Mouse (Mus musculus) regulatory T cell (primary cell): ENCODE results near the gene Jup.
"Not testable (repeated sequence)": the region's sequence is repeated elsewhere in the genome, so short reads cannot be mapped to it uniquely, and the experiment has no call there.

Source experiments
- in situ Hi-C: fragments of 300-600 bp; cut with MboI, MseI; formaldehyde crosslinking; loops from one replicate; pipeline ENCODE4 v1.15.1; 2025; ENCODE audit warnings: high pct_unique_total_duplicates

Jup gene

DNA sequence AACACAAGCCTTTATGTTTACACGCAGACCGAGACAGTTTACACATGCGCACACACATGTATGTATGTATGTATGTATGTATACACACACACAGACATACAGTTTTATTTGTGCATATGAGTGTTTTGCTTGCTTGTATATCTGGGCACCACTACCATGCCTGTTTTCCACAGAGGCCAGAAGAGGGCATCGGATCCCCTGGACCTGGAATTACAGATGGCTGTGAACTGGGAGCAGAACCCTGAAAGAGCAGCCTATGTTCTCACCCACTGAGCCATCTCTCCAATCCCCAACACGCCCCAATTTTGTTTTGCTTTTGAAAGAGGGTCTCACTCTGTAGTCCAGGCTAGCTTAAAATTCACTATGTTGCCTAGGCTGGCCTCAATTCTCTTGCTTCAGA lies 40.2 kb downstream of the Jup start:
- in situ Hi-C loops, result no loop called here

DNA sequence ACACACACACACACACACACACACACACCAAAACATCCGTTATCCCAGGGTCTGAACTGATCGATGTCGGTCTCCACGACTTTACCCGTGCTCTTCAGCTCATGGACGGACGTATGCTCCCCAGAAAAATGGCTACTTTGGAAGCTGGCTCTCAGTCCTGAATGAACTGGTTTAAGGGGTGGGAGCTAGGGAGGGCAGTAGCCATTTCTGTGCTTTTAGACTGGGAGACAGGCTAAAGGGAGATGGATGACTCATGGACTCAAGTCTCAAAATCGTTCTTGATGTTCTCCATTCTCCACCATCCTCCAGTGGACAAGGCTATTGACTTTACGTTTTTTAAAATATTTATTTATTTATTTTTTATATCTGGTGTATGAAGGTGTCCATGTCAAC lies 40.7 kb downstream of the Jup start:
- in situ Hi-C loops, result no loop called here

DNA sequence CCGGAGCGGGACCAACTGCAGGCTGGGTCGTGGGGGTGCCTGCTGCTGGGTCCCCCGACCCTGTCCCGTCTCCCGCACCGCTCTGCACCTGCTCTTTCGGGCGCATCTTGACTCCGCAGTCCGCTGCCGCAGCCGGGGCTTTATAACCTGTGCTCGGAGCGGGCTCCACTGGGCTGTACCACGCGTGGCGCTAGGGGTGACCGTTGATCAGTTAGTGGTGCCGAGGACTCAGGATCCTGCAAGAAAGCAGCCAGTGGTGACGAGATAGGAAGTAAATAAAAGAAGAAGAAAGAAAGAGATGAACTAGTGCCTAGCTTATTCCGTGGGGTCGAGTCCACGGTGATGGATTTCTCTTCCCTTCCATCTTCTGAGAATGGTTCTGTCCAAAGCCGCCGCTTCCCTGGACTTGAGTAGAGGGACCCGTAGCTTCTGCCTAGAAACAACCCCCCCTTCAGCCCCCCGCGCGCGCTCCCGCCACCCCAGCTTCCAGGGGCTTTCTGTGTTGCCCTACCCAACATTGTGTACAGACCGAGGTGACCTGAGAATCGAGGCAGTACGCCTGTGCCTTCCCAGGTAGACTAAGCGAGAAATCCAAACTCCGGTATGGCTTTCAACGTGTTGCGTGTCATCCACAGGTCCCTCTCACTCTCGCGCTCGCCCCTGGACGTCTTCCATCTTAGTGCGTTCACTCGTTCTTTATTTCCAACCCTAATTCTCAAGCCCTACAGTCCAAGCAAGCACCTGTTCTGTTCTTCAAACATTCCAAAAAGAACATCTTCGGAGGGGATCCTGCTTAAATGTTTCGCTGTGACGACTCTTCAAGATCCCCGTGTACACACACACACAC lies 41.4 kb downstream of the Jup start, which contains the start of gene Hap1:
Gene Hap1, minus strand, starts transcription at position 157 of the 847 bp plus-strand sequence.
- in situ Hi-C loops, result no loop called here

DNA sequence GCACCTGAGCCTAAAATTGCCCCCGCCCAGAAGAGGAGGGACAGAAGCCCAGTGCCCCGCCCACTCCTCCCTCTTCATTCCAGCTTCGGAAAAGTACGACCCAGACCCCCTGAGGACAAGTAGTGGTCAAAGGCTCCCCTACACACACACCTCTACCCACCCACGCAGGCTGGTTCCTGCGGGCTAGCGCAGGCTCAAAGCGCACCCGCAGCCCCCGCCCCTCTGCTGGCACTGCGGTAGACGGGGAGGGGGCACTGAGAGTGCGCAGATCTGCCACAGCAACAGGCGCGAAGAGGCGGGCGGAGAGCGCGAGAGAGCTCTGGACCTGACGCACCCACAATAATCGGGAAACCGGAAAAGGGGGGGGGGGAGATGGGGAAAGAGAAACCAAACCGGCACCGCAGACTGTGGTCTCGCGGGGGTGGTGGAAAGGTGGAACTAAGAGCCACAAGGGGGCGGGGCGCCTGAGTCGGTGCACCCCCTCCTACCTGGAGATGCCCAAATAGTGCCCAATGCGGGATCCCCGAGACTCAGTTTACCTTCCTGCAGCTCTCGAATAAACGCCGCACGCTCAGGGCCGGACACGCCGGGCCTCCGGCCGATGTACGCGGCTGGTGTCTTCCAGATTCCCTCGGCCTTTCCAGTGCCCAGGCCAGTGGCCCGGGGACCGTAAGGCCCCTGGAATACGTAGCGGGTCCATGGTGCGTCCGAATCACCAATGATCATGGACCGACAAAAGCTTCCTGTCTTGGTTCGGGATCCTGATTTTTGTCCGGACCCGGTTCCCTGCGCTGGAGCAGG lies 42.2 kb downstream of the Jup start:
- in situ Hi-C loops, result no loop called here

DNA sequence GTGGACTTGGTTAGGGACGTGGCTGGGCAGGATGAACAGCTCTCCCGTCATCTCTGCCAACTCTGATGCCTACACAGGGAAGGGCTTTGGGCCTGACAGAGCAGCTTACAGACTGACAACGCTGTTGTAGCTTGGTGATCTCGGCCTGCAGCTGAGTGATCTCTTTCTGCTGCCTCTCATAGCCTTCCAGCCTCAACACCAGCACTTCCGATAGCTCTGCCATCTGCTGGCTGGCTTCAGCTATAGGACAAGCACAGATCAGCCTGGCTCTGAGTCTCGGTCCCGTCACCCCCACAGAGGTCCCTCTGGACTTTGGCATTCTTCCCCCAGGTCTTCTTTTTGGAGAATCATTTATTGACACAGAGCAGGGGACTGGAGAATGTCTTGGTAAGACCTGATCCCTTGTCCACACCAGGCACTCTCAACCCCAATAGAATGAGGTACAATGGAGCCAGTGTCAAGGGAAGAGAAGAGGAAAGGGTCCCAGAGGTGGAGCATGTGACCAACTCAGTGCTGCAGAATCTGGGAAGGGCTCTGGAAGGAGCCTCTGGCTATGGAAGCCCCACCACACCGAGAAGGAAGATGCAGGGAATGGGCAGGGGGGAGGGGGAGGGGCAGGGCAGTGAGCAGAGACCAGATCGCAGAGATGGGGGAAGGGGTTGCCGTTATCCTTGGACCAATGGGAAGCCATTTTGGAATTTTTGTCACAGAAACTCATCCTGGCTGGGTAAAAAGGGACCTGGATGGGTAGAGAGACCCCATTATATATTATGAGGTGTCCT lies 45.3 kb downstream of the Jup start:
- in situ Hi-C loops, result no loop called here

DNA sequence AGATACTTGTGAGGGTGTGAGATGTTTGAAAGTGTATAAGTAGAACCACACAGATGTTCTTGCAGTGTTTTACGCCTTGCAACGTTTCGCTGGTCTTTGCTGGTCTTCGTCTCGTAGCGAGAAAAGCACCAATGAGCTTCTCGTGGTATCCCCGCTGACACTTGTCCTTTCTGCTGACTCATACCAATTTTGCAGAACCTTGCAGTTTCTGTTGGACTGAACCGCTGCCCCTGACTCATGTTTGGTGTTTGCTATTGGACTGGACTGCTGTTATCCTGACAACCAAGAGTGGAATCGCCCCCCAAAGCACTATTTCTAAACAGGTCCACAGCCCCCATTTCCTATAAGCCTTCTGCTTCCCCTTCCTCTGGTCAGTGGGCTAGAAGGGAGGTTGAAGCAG lies 53.3 kb downstream of the Jup start:
- in situ Hi-C loops, result no loop called here

DNA sequence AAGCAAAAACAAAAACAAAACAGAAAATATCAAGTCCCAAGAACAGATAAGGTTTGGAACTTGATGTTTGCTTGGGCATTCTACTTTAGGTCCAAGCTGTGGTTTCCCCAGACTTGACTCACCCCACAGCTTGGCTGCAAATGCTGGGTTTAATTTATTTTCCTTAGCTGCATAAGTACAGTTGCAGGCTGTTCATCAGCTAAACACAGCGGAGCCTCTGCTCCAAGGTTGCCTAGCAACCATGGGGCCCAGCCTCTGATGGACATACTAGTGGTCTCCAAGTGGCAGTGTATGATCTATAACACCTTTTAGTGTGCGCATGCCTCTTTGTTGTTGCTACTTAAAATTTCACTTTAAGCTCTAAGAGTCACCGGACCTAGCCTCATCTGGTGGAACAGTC lies 61.8 kb downstream of the Jup start:
- in situ Hi-C loops, result no loop called here

DNA sequence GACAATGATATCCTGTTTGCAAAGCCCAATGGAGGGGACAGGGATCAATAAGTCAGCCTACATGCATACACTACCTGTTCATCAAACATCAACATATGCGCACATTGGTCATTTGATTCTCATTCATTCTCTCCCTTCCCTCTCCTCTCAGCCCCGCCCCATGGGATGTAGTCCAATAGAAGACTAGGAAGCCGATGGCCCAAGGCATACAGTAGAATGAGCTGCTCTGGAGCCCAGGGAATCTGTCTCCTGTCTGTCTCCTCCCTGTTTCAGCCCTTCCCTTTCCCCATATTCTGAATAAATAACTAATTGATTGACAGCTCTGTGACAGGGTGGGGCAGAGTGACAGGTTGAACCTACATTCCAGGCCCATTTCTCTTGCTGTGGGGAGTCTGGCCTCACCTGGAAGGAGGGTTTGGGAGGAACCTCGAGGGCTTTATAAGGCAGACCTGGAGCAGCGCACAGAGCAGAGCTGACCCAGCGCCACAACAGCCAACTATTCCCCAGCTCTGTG lies 63.6 kb downstream of the Jup start, which contains the start of gene Gast:
Gene Gast, plus strand, starts transcription at position 464 of the 514 bp plus-strand sequence.
- in situ Hi-C loops, result no loop called here

DNA sequence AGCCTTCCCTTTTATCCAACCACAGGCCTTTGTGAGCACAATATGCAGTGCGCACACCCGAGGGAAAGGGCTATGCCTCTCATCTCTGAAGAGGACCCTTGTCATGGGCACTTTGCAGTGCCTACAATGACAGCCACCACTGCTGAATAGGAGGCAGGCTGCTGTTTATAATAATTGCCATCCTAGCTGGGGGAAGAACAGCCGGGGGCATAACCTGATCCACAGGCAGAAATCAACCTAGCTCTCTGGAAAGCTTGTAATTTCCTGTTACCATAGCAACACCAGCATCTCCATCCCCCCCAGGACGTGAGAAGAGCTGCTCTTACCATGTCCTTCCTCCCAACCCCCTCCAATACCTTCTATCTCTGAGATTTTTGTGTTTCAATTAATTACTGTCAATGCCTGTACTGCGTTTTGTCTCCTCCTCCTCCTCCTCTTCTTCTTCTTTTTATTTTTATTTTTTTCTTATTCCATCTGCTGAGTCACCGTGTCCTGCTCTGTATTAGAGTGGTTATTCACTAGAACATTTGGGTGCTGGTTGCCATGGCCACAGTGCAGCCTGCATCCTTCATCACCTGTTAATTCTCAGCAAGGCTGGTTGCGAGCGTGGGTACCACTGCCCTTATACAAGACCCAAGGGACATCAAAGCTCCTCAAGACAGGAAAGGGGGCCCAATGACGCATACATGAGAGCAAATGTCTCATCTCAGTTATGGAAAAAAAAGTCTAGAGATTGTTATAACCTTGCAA lies 64.6 kb downstream of the Jup start:
- in situ Hi-C loops, result no loop called here

DNA sequence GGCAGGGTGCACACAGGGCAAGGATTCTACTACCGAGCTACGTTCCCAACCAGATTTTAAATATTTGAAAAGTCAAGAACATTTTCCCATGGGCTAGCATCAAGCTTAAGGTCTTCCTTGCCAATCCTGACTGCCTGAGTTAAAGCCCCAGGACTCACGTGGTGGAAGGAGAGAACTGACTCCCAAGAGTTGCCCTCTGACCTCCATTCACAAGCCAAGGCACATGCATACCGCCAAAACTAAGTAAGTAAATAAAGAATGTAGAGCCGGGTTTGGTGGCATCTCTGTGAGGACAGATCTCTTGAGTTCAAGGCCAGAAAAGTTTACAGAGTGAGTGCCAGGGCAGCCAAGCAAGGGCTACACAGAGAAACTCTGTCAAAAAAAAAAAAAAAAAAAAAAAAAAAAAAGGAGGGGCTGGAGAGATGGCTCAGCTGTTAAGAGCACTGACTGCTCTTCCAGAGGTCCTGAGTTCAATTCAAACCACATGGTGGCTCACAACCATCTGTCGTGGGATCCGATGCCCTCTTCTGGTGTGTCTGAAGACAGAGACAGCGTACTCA lies 66.7 kb downstream of the Jup start:
- in situ Hi-C loops, result not testable (repeated sequence)

DNA sequence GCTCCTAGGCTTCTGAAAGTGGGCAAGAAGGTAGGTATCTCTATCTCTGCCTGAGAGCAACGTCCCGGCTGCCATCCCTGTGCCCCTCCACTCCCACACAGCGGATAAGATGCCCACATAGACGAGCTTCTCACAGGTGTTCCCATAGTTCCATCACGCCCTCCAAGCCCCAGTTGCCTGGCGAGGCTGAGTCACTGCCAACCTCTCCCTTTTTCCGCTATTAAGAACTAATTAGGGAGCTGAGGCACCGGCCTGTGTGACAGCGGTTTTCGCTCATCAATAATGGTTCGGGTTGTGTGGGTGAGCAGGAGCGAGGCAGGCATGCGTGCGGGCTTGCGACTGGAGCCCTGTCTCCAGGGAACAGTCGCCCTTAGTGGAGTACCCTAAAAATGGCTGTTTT lies 67.3 kb downstream of the Jup start:
- in situ Hi-C loops, result no loop called here

DNA sequence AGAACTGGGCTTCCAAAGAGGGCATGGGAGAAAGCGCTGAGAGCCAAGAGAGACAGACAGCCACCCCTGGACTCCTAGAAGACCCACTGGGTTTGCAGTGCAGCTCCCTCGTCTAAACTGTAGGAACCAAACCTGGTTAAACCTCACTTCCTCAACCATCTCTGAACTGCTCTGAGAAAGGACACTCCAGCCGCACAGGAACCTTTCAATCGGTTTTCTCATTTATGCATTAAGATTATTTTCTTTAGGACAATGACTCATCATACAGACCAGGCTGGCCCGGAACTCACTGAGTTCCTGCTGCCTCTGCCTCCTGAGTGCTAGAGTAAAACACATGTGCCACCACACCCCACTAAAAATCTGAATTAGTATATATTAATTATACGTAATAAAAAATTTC lies 69.8 kb downstream of the Jup start:
- in situ Hi-C loops, result no loop called here

DNA sequence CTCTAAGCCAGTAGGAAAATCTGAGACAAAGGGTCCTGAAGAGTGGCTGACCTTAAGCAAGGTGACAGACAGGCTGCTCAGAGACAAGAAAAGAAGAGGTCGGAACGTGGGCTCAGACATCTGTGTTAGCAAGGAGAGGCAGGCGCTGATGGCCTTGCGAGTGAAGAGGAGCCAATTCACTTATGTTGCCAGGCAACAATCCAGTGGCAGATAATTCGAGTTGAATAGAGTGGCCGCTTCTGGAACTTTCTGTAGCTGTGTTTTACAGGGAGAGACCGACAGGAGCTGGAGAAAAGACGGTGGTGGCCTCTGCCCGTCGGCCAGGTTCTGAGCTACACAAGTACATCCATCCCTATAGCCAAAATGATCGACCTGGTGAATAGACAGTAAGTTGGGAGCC lies 70.2 kb downstream of the Jup start:
- in situ Hi-C loops, result no loop called here

DNA sequence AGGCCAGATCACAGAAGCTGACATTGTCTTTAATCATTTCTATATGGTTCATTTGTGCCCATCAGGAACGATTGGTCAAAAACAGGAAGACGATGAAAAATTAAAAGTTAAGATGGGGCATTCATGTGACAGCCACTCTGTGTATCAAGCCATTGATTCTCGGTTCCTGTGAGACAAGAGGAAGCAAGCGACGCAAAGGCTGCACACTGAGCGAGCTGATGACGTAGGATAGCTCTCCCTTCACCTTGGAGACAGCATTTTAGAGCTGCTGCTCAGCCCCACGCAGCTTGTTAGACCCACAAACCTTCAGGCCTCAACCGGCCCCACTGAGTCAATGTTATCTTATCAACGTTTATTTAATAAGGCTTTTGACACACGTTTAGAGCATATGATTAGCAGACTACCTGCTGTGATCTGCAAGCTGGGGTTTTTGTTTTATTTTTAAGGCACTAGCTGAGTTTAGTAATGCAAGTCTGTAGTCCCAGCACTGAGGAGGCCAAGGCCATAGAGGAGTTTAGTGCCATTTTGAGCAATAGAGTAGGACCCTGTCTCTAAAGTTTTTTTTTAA lies 72.4 kb downstream of the Jup start:
- in situ Hi-C loops, result no loop called here

DNA sequence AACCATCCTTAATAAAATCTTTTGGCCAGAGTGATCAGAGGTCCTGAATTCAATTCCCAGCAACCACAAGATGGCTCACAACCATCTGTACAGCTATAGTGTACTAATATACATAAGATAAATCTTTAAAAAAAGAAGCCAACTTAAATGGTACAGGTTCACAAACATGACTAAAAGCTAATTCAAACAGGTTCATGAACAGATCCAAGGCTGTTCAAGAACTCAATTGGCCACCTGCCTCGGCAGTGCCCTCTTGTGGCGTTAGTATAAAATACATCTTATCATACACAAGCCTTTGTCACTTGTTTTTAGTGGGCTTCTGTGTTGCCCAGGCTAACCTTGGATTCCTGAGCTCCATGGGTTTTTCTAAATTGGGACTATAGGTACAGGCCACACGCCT lies 74.0 kb downstream of the Jup start:
- in situ Hi-C loops, result loop anchor here (25.0 kb wide), 1 partner anchor 1161 kb away; the partner anchor contains the start of gene Ccr7

DNA sequence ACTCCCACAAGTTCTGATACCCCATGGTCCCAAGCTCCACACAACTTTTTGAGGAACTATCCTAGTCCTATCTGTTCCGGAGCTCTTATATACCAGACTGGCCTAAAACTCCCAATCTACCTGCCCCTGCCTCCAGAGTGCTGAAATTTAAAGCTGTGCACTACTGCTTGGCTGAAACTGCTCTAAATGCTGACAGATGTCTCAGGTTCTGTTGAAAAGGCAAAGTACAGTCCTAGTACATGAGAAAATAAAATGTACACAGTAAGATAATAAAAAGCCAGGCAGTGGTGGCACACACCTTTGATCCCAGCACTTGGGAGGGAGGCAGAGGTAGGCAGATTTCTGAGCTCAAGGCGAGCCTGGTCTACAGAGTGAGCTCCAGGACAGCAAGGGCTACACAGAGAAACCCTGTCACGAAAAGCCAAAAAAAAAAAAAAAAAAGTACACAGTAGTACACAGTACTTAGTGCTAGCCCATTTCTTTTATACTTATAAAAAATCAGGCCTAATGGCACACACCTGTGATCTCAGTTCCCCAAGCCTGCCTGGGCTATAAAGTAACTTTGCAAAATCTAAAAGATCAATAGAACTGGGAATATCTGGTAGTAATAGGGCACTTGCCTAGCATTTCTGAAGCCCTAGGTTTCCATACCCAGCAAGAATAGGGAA lies 74.8 kb downstream of the Jup start:
- in situ Hi-C loops, result loop anchor here (25.0 kb wide), 1 partner anchor 1160 kb away; the partner anchor contains the start of gene Ccr7

DNA sequence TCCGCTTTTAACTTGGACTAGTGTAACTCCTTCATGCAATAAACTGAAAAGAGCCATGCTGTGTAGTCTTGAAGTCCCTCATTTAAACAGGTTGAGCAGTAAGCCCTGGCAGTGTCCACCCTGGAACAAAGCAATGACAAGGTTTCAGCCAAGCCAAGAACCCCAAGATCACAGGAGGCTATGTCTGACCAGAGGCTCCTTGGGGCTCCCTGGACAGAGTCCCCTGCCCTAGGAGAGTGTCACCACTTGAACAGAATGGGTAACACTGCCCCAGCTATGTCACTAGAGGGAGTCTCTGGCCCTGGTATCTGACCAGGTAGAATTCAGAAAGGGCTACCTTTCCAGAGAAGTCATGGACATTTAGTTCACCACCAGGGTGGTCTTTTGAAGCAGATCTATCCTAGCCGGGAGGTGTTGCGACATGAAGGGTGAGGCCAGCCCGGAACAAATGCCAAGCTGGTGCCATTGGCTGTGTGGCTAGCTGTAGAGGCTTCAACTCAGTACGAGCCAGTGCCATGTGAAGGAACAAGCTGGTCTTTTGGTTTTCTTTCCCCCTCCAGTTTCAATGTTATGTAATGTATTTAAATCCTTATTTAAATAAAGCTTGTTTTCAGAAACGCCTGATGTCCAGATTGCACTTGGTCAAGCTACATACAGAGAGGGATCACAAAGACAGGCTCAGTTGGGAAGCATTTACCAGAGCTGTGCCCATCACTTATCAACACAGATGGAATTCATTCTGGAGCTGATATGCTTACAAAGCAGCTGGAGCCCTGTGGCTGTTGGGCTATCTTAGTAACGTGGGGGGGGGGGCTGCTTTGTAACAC lies 75.9 kb downstream of the Jup start:
- in situ Hi-C loops, result loop anchor here (25.0 kb wide), 1 partner anchor 1159 kb away; the partner anchor contains the start of gene Ccr7

DNA sequence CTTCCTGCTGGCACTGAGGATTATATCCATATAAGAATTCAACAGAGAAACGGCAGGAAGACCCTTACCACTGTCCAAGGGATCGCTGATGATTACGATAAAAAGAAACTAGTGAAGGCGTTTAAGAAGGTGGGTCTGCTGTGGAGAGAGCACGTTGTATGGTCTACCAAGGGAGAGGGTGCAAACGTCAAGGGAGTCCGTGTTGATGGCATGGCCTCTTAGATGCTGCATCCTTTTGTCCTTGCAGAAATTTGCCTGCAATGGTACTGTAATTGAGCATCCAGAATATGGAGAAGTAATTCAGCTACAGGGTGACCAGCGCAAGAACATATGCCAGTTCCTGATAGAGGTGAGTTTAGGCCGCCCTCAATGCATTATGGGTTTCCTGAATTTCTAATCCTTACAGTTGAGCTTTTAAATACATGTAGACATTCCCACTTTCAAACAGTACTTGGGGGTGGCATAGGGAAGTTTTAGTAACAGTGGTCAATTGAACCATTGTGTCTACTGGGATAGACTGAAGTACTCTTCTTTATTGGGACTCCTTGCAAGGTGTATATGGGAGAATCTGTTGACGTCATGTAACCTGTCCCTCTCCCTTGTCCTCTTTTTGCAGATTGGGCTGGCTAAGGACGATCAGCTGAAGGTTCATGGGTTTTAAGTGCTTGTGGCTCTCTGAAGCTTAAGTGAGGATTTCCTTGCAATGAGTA lies 76.7 kb downstream of the Jup start:
- in situ Hi-C loops, result loop anchor here (25.0 kb wide), 1 partner anchor 1159 kb away; the partner anchor contains the start of gene Ccr7
